Mouse (Mus musculus) forebrain, embryonic 11.5 days (tissue): Measurements from ENCODE around the gene Gm13691. TPM values are rescaled to one million over a fixed set of nuclear protein-coding genes. Genes with fewer than 3 reads are reported as not detected.

Source experiments
- ATAC-seq: fragments of 200-750 bp; cut with Nextera tagmentation; replicated peaks from 2 replicates; pipeline ENCODE4 v1.8.0; 2017; ENCODE audit warnings: moderate TSS enrichment; ENCODE audit not compliant: low FRiP score
- DNase-seq: peaks from one replicate; pipeline ENCODE4 v3.0.0-alpha.2; 2017; ENCODE audit warnings: low spot score
- H3K27ac ChIP-seq: fragments of 300-500 bp; sonication (generic); 2 replicates; pipeline ENCODE4 v1.5.1; 2014; ENCODE audit warnings: low read depth, low read length
- H3K27me3 ChIP-seq: fragments of 300-500 bp; sonication (generic); 2 replicates; pipeline ENCODE4 v1.6.1; 2014; ENCODE audit warnings: mild to moderate bottlenecking, low read length, mixed read lengths; ENCODE audit not compliant: control insufficient read depth, insufficient read depth
- H3K36me3 ChIP-seq: fragments of 300-500 bp; sonication (generic); 2 replicates; pipeline ENCODE4 v1.6.1; 2014; ENCODE audit warnings: mild to moderate bottlenecking, low read length, moderate library complexity, mixed read lengths; ENCODE audit not compliant: control insufficient read depth, insufficient read depth
- H3K4me1 ChIP-seq: fragments of 300-500 bp; sonication (generic); replicated peaks from 2 replicates; pipeline ENCODE4 v1.6.1; 2014; ENCODE audit warnings: low read length, mixed read lengths; ENCODE audit not compliant: control insufficient read depth, insufficient read depth
- H3K4me2 ChIP-seq: fragments of 300-500 bp; sonication (generic); 2 replicates; pipeline ENCODE4 v1.6.1; 2014; ENCODE audit warnings: low read depth, mild to moderate bottlenecking, low read length, moderate library complexity, mixed read lengths; ENCODE audit not compliant: severe bottlenecking
- H3K4me3 ChIP-seq: fragments of 300-500 bp; sonication (generic); 2 replicates; pipeline ENCODE4 v1.5.1; 2014; ENCODE audit warnings: low read depth, low read length
- H3K9ac ChIP-seq: fragments of 300-500 bp; sonication (generic); 2 replicates; pipeline ENCODE4 v1.6.1; 2014; ENCODE audit warnings: low read length
- H3K9me3 ChIP-seq: fragments of 300-500 bp; sonication (generic); 2 replicates; pipeline ENCODE4 v1.6.1; 2016; ENCODE audit warnings: low read length, mixed read lengths; ENCODE audit not compliant: control insufficient read depth
- WGBS: fragments of 180-500 bp; shearing (Covaris S2); extraction: QIAGEN DNeasy Blood & Tissue Kit; methylation state at CpG from one replicate; pipeline ENCODE4 v1.1.7; 2014; 5-methylcytosine and 5-hydroxymethylcytosine counted together
- polyA plus RNA-seq: library from polyadenylated mRNA; unstranded; fragments of >200 nt; fragmentation: Nextera tagmentation; extraction: Ambion mirVana; gene quantifications from 2 replicates; pipeline ENCODE4 v1.2.1, GENCODE M21; 2014

Gm13691 gene
- polyA plus RNA-seq, 1 experiment from 2014 or later: not detected

DNA sequence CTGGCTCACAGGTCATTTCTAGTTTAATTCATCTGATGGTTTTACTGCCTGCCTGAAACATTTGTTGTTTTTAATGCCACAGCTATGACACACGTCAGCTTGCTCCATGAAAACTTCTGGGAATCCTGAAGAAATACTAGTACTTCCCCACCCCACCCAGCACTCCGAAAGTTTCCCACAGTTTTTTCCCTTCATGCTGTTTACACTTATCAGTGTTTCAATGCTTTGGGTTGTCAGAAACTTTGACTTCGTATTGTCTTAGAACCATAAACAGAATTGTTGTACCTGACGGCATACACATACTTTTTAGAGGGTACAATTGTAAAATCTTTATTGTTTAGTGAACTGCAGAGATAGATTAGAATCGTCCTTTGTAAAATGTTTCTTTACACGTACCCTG, 48.9 kb downstream of the Gm13691 start:
- Histone ChIP-seq H3K9ac (no peak overlapping the region), H3K4me3 (no peak overlapping the region), H3K27ac (no peak overlapping the region), H3K9me3 (no peaks in the 10 kb centered on the region), H3K36me3 (no peaks in the 10 kb centered on the region), H3K4me1 (no peaks in the 10 kb centered on the region), H3K4me2 (no peak overlapping the region), H3K27me3 (no peaks in the 10 kb centered on the region)
- ATAC-seq: no peak
- 81% methylated on average over 6 of the region's 6 CpGs for WGBS
- no peak for DNase-seq

Other genes with a start within 250 kb of the Gm13691 start
- 56.6 and 58.9 TPM in 2 replicates for gene Fam171b, start 177.9 kb upstream of the Gm13691 start, polyA plus RNA-seq
- not detected in 2 replicates for gene Zswim2, start 49.3 kb upstream of the Gm13691 start, polyA plus RNA-seq
- not detected in 2 replicates for gene Gm13698, start 34.9 kb upstream of the Gm13691 start, polyA plus RNA-seq
- gene Gm13693, start 29.1 kb upstream of the Gm13691 start, polyA plus RNA-seq: not detected in 2 replicates
- gene Gm13695, start 23.2 kb upstream of the Gm13691 start, polyA plus RNA-seq: not detected in 2 replicates
- gene Gm13696, start 17.4 kb upstream of the Gm13691 start, polyA plus RNA-seq: not detected in 2 replicates
- gene Gm13694, start 11.6 kb upstream of the Gm13691 start, polyA plus RNA-seq: not detected in 2 replicates
- gene Gm13697, start 5.8 kb upstream of the Gm13691 start, polyA plus RNA-seq: not detected in 2 replicates